Mouse (Mus musculus) lung, adult 2 months (tissue): ENCODE measurements around the gene Gfod1.

Source experiments
- CTCF ChIP-seq: fragments of 200-500 bp; IDR thresholded peaks from 2 replicates; pipeline ENCODE4 v1.5.1; 2011; ENCODE audit warnings: mild to moderate bottlenecking, low read length, control low read depth; ENCODE audit not compliant: insufficient read depth
- POLR2A ChIP-seq: fragments of 200-500 bp; IDR thresholded peaks from 2 replicates; pipeline ENCODE4 v1.6.1; 2011; ENCODE audit warnings: low read depth, mild to moderate bottlenecking, control low read depth, low read length, borderline replicate concordance; ENCODE audit errors: extremely low read depth

GRCm38 (mm10) chr13:43338001-43338400, 34.0 kb upstream of the Gfod1 start:
- TF ChIP-seq POLR2A: no peak
- TF ChIP-seq CTCF: no peak
